Mouse (Mus musculus) heart, postnatal 25 days (tissue): Measurements from ENCODE around the gene Atp10a. TPM values are rescaled to one million over a fixed set of nuclear protein-coding genes. Genes with fewer than 3 reads are reported as not detected.

ENCODE experiments used
- DNase-seq: peaks from one replicate; pipeline ENCODE4 v3.0.0; 2022; ENCODE audit warnings: low spot score
- intact Hi-C: fragments of 180-260 bp; cut with DNase I; formaldehyde crosslinking; loops from one replicate; pipeline ENCODE4 v1.15.1; 2025
- total RNA-seq, 2 experiments: library from RNA; stranded (reverse); gene quantifications; 2 replicates each; pipeline ENCODE4 v1.2.3; 2021

Atp10a gene
- total RNA-seq, 2 experiments from 2014 or later: 1.5 to 2.4 TPM

DNA sequence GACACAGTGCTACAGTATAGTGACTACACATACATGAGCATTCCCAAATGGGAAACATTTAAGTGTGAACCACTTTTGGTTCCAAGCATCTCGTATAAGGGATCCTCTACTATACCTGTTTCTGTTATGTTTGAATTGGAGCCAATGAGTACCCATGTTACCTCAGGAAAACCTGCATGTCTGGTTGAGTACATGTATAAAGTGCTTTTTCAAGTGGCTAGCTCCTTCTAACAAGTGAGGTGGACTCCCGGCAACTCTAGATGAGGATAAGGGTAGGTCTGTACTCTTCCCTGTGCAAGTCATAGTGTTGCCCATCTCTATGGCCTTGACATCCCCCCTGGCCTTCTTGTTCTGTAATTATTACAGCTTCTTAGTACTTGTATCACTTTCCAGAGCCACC lies 31.0 kb downstream of the Atp10a start:
- DNase-seq: no peak
- intact Hi-C loops: no loop called here

DNA sequence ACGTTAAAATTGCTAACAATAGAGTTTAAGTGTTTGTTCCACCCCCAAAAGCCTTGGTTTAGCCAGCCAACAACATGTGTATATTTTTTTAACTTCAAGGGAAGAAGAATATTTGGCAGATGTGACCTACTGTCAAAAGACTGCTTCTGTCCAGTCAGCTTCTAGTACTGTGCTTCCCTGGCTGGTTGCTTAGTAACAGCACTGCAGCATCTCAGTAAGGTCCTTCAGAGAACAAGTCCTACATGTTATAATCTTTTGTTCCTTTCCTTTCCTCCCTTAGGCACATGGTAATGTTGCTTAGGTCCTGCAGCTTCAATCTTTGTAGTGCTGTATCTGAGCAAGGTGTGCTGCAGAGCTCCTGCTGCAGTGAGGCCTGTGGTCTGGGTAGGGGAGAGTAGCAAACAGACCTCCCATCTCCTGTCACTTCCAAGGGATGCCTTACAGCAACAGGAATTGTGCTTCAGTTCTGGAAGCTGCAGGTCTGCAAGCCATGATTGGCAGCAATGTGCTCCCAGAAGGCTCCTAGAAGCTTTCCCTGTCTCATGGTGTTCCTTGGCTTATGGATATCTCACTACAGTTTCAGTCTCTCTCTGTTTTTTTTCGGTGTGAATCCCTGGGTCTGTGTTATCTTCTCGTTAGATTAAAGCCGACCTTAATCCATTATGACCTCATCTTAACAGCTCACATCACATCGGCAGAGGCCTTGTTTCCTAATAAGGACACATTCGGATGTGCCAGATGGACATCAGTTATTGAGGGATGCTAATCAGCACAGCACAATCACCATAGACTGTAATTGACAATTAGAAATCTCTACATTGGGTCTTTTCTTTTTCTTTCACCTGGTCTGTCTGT lies 34.3 kb downstream of the Atp10a start:
- no peak for DNase-seq
- intact Hi-C loops: no loop called here

DNA sequence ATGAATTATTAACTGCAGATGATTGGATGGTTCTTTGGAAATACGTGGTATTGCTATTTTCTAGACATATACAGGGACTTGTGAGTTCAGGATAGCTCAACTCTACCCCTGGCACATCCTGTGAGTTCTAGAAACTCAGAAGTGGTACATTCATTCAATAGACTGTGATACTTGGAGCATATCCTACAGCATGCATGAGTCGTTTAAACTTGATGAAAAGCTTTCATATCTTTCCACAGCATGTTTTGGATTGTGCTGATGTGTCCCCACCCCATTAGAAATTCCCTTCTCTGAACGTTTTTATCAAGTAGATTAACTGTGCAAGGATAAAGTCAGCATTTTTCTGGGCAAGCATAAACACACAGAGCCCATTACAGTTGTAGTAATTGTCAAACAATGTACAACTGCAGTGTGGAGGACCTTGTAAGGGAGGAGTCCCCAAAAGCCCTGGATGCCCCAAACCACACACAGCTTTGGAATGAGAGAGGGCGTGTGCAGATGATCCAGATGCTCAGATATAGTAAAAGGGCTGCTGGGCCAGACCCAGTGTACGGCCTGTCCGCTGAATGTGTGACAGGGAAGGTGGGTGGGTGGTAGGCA lies 35.1 kb downstream of the Atp10a start:
- intact Hi-C loops: no loop called here
- DNase-seq: no peak

DNA sequence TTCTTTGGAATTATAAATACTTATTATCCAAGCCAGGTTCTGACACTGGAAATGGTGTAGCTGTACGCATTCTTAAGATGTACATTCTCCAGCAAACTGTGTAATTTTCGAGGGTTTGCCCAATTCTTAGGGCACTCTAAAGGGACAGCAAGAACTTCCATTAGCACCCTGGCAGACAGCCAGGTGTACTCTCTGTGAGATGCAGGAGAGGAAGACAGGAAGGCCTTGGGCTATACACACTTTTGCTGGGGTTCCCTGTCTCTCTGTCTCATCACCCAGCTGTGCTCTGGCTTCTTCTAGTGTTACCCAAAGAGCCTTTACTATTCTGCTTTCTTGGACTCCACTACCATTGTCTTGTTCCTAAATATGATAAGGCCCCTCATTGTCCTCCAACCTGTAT lies 36.7 kb downstream of the Atp10a start:
- intact Hi-C loops: no loop called here
- DNase-seq: no peak

DNA sequence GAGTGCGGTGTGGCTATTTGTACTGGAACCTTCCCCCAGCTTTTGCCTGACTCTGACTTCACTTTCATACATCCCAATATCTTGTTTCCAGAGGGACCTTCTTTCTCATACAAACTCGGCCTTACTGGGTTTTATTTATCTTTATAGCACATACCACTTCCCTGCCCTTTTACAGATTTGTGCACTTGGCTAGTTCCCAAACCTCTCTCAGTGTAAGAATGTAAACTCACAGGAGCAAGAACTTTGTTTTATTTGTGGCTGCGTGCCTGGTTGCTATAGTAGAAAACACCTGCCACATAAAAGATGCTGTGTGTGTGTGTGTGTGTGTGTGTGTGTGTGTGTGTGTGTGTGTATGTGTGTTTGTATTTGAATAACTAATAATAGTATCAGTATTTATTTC lies 37.4 kb downstream of the Atp10a start:
- intact Hi-C loops: no loop called here
- DNase-seq: no peak

DNA sequence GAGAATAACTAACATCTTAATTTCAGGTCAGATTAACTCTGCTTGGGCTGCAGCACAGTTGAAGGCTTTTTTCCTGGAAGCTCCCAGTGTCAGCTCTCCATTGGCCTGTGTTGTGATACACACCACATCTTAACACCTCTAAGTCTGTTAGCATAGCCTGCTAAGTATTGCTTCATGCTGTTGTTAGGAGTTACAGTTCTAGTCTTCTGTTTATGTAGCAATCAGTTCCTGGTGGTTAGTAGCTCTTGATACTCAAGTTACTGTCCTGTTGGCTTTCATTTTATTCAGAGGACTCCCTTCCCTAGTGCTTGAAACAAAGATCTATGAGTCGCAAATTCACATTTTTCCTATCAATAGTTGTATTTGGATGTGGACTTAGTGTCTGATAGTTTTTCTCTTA lies 39.7 kb downstream of the Atp10a start:
- intact Hi-C loops: no loop called here
- DNase-seq: no peak

DNA sequence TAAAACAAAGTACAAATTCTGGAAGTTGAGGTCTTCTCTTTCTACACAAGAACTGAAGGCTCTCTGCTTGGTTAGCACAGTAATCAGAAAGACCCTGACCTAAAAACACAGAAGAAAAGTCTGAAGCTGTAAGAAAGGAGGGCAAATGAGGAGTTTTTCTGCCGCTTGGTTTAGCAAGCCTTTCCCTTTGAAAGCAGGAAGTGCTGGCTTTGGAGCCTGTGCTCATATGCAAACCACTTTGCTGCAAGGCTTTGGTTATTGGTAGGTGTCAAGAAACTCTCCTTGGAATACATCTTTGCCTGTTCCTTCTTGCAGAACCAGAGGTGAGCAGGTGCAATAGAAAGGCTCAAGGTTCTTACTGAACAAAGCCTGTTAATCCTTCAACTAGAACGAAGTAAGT lies 41.1 kb downstream of the Atp10a start:
- DNase-seq: no peak
- intact Hi-C loops: no loop called here

DNA sequence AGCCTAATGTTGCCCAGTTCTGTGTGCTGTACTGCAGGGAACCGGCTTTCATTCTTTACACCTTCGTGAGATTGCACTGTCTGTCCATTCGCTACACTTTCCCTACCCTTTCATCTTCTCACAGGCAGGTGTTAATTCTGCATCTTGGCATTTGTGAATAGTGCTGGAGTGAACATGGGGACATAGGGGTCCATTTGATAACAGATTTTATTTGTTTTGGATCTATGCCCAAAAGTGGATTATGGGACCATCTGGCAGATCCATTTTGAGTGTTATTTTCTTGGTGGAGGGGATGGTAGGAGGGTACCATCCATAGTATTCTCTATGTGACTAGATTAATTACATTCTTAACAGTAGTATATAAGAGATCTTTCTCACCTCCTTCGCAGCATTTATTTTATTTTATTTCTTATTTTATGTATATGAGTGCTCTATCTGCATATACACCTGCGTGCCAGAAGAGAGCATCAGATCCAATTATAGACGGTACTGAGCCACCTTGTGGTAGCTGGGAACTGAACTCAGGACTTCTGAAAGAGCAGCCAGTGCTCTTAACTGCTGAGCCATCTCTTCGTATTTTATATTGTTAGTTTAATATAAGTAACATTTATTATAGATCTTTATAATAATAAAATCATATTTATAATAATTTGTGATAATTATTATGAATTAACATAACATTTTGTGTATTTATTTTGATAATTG lies 42.9 kb downstream of the Atp10a start:
- no peak for DNase-seq
- intact Hi-C loops: no loop called here

DNA sequence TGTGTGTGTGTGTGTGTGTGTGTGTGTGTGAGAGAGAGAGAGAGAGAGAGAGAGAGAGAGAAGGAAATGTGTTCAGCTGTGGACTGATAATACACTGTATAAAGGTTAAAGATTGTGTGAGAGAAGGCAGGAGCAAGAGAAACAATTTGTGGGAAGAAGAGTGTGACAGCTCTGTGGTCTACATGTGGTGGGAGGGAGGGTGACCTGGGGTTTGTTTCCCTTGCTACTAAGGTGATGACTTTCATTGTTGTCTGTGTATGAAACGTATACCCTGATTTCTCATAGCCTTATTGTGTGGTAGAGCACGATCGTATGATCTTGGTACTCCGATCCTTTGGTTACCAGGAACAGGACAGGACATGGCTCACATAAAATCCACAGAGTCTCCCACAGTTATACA lies 45.3 kb downstream of the Atp10a start:
- intact Hi-C loops: no loop called here

DNA sequence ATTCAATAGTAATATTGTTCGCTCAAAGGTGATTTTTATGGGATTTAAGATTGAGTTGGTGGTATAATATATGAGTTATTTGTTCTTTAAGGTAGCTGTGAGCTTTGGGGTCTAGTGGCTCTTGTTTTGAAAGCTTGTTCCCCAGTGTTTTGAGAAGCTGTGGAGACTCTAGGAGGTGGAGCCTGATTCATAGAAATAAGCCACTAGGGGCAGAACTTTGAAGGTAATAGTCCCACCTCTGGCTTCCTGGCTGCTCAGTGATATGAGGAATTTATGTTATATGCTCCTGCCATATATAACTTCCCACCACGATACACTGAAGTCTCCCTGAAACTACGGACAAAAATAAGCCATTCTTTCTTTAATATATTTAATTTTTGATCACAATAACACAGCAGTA lies 49.2 kb downstream of the Atp10a start:
- no peak for DNase-seq
- intact Hi-C loops: no loop called here

More for the DNA sequence above, 45.3 kb downstream of the Atp10a start:
- DNase-seq: no peak

DNA sequence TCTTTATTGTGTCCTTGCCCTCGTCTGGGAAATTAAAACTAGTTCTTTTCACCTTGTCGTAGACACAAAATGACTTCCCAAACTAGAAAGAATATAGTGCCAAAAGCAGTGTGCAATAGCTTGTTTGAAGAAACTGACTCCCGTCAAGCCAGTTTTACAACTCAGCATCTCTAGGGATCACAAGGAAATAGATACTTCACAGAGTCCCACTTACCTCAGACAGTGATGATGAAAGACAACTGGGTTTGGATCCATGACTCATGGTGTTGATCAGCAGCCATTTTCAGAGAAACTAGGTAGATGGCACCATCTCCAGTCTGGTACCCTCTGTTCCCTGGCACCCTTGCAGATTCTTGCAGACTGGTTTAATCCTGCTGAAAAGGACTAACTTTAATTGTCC lies 53.3 kb downstream of the Atp10a start:
- intact Hi-C loops: no loop called here
- no peak for DNase-seq

DNA sequence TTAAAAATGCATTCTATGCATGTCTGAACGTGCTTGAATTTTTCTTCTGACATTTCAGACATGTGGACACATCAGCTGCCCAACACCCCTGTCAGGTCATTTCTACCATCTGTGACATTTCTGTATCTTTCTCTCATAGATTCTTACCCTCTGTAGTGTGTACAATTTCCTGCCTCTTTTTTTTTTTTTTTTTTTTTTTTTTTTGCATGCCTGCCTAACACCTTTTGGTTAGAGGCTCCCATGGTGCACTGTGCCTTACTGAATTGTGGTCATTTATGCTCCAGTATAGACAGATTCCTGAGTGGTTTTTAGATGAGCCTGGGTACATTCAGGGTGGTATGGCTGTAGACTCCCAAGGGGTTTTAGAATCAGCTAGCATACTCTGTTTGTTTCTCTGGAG lies 54.3 kb downstream of the Atp10a start:
- DNase-seq: no peak
- intact Hi-C loops: no loop called here

DNA sequence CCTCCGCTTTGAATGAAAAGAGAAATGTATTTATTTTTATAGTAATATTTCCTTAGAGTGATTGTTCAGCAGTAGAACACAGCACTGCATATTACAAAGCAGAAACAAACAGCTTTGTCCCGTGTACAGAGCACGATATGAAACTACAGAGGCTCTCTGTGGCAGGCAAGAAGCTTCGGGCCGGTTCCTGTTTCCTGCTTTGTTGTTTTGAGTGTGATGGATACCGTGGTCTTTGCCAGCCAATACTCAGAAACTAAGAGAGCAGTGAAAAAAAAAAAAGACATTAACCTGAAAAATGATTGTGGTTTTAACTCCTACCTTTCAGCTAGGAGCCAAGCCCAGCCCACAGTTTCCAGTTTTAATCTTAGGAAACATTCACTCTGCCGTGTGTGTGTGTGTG lies 55.8 kb downstream of the Atp10a start:
- intact Hi-C loops: no loop called here

DNA sequence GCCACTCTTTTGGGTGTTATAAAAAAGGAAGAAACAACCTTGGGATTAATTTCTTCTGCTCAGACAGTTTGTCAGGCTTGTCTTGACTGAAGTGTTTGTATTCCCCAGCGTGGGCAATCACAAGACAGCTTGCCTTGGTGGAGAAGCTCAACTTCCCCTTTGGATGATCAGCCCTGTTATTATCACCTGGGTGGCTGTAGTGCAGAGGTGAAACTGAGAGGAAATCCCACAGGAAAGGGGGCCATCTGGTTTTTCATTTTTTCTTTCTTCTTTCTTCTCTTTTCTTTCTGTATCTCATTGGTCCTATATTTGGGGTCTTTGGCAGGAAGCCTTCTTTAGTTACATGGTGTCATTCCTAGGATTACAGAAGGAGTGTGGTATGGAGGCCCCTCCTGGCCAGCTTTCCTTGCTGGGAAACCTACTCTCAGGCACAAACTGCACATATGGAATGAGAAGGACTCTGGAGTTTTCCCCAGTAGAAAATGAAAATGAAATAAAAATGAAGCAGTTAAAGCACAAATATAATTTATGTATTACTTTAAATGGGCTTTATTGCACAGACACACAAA lies 59.7 kb downstream of the Atp10a start:
- no peak for DNase-seq
- intact Hi-C loops: no loop called here

More for the DNA sequence above, 55.8 kb downstream of the Atp10a start:
- DNase-seq: no peak

DNA sequence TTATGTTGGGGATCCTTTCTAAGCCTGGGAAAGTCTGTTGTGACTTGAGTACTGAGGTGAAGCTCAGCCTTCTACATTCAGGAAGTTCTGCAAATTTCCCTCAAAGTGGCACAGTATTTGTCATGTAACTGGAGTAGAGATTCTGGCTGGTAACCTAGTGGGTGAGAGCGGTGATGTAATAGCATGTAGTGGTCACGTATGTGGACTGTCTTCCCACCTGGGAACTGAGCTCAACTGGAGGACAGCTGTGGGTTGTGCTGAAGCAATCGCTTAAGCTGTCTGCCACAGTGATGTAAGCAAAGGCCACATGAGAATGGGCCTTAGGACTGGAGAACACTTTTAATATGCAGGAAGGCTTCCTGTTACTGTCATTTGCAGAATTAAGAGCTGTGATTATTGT lies 60.7 kb downstream of the Atp10a start:
- intact Hi-C loops: no loop called here
- no peak for DNase-seq

DNA sequence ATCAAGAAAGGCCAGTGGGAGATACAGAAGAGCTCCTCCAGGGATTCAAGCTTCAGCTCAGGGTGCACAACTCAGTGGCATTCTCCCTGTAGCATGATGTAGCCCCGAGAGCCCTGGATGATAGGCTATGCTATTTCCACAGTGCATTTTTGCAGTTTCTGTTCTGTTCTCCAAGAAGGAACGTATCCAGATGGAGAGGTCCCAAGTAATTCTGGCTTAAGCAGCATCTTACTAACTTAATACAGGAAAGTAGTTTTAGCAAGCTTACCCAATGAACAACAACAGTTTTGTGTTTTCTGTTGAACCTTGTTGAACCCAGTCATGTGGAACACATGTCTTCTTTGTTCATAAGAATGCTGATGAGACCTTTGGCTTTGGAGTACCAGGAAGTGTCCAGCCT lies 62.6 kb downstream of the Atp10a start:
- intact Hi-C loops: no loop called here
- DNase-seq: no peak

DNA sequence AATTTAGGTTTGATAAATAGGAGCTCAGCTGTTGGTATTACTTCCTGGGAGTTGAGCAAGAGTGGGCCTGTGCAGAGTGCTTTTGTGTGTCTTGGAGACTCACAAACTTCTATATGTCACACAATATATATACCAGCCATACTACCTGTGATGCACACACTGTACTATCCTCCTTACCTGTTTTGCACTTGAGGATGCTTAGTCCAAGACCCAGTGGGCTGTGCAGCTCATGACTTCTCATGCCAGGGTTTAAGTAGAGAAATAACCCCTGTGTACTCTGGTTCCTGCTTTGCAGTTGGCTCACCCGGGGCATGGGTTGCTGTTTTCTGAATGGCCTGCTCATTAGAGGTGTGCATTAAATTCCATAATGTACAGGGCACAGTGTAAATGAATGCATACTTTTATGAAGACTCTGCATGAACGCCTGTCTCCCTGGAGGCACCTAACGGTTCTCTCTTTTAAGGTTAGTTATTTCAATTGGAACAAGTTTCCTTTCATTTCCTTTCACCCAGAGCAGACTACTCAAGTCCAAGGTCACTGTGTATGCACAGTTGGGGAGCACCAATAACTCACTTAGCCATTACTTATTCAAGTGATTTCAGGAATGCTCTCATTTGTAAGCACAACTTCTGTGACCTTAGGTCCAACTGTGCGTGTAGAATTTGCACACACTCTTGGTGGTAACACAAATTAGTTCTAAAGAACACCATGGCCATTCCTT lies 63.4 kb downstream of the Atp10a start:
- DNase-seq: no peak
- intact Hi-C loops: no loop called here

DNA sequence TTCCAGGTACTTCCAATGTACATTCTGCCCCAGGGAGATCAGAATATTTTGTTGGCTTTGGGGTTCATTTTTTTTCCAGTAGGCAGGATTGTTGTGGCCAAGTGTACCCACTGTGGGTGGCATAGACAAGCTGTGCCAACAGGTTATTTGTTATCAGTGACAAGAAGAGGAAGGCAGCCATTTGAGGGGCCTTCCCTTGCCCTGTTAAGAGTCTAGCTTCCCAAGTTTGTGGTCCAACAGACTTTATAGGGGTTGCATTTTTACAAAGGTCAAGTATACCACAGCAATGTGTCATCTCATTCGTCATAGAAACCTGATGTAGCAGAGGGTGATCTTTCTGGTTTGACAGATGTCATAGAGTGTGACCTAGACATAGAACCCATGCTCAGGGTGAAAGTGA lies 66.3 kb downstream of the Atp10a start:
- no peak for DNase-seq
- intact Hi-C loops: no loop called here

DNA sequence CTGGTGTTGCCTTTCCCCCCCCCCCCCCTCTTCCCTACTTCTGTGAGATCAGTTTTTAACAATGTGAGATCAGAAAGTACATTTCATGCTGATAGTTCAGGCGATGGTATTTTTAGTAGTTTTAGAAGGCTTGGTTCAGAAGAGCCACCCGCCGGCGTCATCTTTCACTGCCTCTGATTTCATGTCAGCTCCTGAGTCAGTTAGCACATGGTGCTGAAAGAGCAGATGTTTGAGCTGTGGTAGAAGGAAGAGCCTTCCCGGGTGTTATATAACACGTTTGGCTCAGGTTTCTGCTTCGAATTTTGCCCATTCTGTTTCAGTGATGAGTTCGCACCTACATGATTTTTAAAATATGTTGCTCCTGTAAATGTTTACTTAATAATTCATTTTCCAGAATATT lies 74.2 kb downstream of the Atp10a start:
- peak; percentile 15 for DNase-seq
- intact Hi-C loops: no loop called here

DNA sequence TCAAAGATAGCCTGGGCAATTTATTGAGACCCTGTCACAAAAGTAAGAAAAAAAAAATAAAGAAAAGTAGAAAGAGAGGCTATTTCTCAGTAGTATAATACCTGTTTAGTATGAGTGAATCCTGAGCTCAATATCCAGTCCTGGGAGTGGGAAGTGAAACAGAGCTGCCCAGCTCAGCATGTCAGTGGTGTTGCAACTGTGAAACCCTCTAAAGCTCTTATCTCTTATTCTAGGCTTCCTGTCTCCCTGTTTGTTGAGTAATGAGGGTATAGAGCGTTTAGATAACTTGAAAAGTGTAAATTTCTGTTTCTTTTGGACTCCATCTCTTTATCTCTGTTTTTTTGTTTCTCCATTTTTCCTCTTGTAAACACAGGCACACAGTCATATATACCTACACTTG lies 74.9 kb downstream of the Atp10a start:
- intact Hi-C loops: no loop called here
- DNase-seq: no peak
